Mouse (Mus musculus): Measurements from ENCODE around the gene Gm14569. TPM values are rescaled to one million over a fixed set of nuclear protein-coding genes. Genes with fewer than 3 reads are reported as not detected.

Gm14569 gene
- total RNA-seq, 2 experiments from 2014 or later = 0.76 TPM; not detected in 1

Small RNA genes within 50 kb of the gene (microRNA-seq; reads per million reads assigned to microRNA genes)
- gene Gm44485 (ENCODE audit: borderline number of aligned reads in 2 of 2) = 0 reads per million in 2 experiments

Other genes with a start within 250 kb of the Gm14569 start
- gene Lonrf3, start 163.5 kb downstream of the Gm14569 start, total RNA-seq (2021) = 1 to 10 TPM; 5.8 to 6.4 TPM
- gene Gm6268, start 90.5 kb downstream of the Gm14569 start, total RNA-seq (2021) = not detected
- gene Pgrmc1, start 106.4 kb upstream of the Gm14569 start, total RNA-seq (2021) = 100 to 1,000 TPM; 295 to 585 TPM
- 1 to 10 TPM; 2.9 to 5.4 TPM for gene Akap17b, start 153.6 kb upstream of the Gm14569 start, total RNA-seq (2021)

All from adrenal gland, adult 18-20 months (tissue).